Mouse (Mus musculus): Measurements from ENCODE around the gene Fbxw4. TPM values are rescaled to one million over a fixed set of nuclear protein-coding genes. Genes with fewer than 3 reads are reported as not detected.
A peak's percentile ranks its signal among the peaks of the same experiment; 100 is the strongest.
"Not testable (repeated sequence)": the region's sequence is repeated elsewhere in the genome, so short reads cannot be mapped to it uniquely, and the experiment has no call there.

Gene Fbxw4
- total RNA-seq, 2 experiments from 2014 or later: 22.2 to 26.4 TPM

DNA sequence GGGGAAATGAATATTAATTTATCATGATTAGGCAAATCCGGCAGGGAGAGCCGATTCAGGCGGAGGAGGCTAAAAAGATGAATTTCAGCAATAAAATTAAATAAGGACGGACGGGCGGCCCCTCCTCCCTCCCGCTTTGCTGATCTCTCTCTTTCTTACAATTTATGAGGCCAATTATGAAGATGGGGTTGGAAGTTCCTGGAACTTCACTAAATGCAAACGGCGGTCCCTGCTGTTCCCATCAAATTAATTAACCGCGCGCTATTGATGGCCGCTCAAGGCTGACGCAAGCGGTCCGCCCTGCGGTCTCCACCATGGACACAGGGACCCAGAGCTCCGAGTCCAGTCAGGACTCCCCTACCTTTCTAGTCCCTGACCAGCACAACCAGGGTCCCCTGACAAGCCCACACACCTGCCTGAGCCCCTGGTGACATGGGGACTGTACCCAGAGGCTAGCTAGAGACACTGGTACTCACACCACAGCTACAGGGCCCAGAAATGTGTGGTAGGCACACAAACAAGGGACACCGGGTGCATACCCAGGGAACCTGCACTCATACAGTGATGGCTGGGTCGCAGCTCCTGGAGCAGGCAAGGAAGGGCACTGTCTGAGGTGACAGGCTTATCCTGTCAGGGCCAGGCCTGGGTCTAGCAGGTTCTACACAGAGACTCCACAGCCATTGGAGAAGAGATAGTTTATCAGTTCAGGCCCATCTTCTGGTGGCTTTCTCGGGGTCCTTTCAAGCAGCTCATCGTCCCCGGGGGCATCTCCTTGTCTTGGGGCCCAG is 110.8 kb downstream of the Fbxw4 start:
- no peak for ATAC-seq (replicated peaks; ENCODE audit: low FRiP score, poor library complexity, severe bottlenecking)

DNA sequence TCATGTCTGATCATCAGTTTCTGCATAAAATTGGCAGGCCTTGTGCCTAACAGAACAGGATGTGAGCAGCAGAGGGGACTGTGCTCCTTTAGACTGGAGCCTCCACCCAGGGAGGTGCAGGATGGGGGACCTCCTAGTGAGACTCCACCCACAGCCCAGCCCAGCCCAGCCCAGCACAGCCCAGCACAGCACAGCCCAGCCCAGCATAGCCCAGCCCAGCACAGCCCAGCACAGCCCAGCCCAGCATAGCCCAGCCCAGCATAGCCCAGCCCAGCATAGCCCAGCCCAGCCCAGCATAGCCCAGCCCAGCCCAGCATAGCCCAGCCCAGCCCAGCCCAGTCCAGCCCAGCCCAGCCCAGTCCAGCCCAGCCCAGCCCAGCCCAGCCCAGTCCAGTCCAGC is 111.9 kb downstream of the Fbxw4 start:
- not testable (repeated sequence) for ATAC-seq (replicated peaks; ENCODE audit: low FRiP score, poor library complexity, severe bottlenecking)

DNA sequence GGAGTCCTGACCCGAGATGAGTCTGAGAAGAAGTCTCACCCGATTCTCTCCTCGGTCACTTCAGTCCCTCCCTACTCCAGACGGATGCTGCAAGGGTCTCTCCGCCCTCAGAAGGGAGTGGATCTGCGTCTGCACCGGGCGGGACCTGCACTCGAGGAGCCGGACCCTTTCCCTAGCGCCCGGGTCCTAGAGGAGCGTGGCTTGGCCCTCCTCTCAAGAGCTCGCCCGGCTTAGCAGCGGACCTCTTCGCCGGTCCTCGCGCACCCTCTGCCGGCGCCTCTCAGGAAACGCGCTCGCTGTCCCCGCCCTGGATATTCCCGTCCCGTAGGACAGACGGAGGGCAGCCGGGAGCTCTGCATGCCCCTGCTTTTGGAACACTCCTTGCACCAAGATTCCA is 115.2 kb downstream of the Fbxw4 start:
- ATAC-seq (replicated peaks; ENCODE audit: low FRiP score, poor library complexity, severe bottlenecking): peak; percentile 84

DNA sequence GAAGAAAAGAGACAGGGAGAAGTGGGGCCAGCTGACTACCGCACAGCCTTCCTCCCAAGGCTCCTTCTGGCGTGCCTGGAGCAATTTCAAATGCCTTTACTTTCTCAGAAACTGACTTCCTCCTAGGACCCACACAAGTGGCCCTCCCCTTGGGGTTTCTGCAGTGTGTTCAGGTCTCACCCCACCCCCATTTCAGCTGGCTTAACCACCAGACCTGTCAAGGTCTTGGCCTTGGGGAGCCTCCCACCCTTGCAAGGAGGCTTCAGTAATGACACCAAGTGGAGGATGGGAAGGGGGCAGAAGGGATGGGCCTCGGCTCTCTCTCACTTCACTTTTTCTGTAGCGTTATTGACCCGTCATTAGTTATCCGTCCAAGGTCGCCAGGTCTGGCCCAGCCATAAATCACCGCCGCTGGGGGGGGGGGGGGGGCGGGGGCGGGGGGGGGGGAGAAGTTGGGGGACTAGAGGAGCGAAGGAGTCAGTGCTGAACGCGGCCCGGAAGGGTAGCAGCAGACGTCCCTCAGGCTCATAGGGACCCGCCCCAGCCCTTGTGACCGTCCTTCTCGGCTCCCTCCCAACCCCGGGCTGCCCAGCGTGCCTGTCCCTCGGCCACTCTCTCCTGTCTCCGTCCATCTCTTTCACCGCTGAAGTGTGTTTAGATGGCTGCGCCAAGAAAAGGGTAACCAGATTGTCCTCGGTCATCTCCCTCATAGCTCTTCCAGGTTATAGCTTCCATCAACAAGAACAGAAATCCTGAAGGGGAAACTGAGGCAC is 115.8 kb downstream of the Fbxw4 start:
- ATAC-seq (replicated peaks; ENCODE audit: low FRiP score, poor library complexity, severe bottlenecking): no peak

DNA sequence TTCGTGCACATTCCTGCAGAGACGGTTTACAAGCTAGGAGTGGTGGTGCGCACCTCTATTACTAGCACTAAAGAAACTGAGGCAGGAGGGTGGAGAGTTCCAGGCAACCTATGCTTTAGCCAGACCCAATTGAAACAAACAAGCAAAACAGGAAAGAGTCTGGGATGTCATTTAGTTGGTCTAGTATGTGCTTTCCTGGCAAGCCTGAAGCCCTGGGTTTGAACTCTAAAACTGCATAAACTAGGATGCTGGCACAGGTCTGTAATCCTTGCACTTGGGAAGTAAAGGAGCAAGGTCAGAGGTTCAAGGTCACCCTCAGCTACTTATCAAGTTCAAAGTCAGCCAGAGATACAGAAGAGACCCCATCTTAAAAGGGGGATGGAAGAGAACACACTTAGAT is 118.1 kb downstream of the Fbxw4 start:
- ATAC-seq (replicated peaks; ENCODE audit: low FRiP score, poor library complexity, severe bottlenecking): no peak

GRCm38 (mm10) chr19:45541409-45542041 is 118.6 kb downstream of the Fbxw4 start:
- no peak for ATAC-seq (replicated peaks; ENCODE audit: low FRiP score, poor library complexity, severe bottlenecking)

DNA sequence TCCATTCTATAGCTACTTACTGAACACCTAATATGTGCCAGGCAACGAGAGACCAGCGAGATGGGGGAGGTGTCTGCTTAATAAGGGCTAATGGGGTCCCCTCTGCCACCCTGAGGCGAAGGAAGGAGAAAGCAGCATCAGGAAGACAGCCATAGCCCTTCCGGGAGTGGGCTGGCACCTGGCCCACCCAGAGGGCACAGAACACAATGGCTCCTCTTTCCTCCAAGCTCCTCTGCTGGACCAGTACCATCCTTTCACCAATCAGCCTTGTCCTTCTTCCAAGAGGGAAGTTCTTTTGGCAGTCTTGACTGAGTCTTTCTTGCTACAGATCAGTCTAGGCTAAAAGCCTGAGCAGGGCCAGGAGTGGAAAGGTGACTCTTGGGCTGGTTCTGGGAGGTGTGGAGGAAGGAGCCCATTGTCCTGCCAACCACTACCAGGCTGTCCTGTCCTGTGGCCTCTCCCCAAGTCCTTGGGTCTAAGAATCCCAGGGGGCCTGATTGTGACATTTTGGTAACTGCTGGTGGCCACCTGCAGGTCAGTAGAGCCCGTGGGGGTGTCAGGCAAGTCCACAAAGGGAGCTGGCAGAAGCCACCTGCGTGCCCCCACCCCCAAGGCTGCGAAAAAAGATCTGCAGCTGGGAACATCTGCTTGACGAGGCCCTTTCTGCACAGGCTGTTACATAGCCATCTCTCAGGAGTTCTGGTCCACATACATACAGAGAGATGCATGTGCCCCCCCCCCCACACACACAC is 119.3 kb downstream of the Fbxw4 start:
- no peak for ATAC-seq (replicated peaks; ENCODE audit: low FRiP score, poor library complexity, severe bottlenecking)

DNA sequence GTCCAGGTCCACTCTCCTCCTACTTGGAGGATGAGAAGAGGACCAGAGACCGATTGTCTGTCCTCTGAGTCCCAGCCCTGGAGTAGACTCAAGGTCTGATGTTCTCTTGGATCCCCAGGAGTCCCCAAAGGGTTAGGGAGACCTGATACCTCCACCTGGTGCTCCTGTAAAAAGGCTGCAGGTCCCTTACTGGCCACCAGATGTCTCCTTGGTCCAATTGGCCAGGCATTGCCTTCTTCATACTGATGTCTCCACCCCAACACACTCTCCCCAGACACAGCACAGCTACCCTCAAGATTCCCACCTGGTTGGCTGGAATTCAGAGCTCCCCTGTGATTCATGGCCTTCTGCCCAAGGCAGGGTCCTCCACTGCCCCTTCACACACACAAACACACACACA is 122.6 kb downstream of the Fbxw4 start:
- ATAC-seq (replicated peaks; ENCODE audit: low FRiP score, poor library complexity, severe bottlenecking): peak; percentile 64; the same call in 1 of the 2 replicates

GRCm38 (mm10) chr19:45535929-45536328 is 124.2 kb downstream of the Fbxw4 start:
- ATAC-seq (replicated peaks; ENCODE audit: low FRiP score, poor library complexity, severe bottlenecking): no peak

DNA sequence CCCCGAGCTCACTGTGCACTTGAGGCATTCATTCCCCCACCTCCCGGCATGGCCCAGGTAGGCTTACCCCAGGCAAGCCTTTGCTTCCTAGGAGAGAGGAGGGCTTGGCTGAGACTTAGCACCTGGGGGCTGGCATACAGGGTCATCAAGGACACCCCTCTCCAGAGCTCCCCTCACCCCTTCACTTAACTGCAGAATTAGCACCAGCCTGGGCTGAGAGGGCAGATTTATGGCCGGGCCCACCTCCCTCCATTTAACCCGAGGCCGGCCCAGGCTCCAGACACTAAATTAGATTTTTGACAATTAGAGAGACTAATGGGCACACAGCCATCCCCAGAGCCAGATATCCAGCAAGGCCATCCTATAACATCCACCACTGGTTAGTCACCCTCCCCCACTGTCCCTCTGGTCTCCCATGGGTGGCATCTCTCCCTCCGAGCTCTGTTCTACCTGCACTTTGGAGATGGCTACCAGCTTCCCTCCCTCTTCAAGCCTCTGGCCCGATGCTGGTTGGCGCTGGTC is 124.8 kb downstream of the Fbxw4 start:
- no peak for ATAC-seq (replicated peaks; ENCODE audit: low FRiP score, poor library complexity, severe bottlenecking)

DNA sequence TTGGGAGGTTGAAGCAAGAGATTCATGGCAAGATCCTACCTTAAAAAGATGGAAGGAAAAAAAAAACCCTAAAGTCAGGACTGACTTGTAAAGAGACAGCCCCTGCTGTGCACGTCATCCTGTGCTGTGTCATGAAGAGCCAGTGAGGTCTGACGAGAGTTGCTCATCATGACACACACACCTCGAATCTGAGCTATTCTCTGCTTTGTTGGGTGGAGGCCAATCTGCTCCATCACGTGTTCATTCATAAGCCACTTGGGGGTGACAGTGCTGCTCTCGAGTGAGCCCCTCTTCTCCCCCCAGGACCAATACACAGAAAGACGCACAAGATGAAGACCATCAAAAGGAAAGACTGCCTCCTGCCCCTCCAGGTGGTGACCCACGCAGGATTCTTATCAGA is 126.5 kb downstream of the Fbxw4 start:
- ATAC-seq (replicated peaks; ENCODE audit: low FRiP score, poor library complexity, severe bottlenecking): no peak

DNA sequence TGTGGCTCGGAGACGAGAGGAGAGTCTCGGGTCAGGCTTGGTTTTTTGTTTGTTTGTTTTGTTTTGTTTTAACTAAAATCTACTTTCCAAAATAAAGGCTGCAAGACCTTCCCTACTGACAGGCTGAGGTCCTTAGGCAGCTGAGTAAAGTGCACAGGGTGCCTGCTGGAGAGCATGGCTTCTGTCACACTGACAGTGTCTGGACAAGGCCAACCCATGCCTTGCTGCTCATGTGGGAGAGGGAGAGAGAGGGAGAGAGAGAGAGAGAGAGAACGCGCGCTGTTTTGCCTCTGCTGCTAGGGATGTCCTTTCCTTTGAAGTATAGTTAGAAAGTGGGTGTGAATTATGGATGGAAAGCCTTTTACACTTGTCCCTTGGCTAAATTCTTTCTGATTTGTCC is 128.6 kb downstream of the Fbxw4 start:
- ATAC-seq (replicated peaks; ENCODE audit: low FRiP score, poor library complexity, severe bottlenecking): no peak

DNA sequence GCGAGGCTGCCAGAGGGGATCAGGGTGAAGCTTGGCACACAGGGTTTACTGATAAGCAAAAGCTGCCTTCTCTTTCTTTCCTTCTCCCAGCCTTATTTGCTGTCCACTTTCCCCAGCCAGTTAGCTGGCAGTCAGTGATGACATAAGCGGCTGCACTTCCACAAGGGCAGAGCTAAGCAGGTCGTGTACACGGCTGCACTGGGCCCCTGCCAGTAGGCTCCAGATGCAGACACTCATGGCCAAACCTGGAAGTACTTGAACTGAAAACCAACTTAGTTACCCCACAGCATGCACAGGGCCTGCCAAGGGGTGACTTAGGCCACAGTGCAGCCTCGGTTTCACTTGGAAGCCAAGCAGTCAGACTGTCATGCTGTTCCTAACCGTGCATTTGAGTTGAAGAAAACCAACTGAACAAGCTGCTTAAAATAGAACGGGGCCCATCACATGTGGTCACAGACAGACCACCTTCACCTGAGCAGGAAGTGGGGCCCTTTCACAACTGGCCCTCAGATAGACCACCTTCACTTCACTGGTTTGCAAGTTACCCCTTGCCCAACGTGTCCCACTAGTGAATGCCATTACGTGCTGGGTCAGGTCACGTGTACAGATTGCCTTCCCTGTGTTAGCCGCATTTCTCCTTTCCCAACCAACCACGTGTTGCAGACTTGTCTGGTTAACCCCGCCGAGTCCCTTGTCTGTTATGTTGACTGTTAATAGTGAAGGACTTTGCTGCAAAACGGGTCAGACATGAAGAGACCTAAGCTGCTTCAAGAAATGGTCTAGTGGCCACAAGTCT is 129.7 kb downstream of the Fbxw4 start:
- ATAC-seq (replicated peaks; ENCODE audit: low FRiP score, poor library complexity, severe bottlenecking): no peak

DNA sequence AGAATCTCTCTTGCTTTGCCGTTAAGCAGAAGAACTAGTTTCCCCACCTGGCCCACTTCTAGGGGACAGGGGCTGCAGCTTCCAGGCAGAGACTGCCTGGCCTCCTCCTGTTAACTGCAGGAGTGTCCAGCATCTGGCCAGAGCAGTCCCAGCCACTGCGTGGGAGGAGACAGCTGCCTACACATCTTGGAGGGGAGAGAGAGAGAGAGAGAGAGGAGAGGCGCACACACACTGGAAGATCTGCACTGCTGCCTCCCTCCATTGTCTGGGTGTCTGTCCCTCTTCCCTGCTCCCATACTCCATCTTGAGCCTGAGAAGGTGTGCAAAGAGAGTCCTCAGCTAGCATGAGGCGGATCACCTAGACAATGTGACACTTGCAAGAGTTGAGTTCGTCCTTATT is 130.8 kb downstream of the Fbxw4 start:
- ATAC-seq (replicated peaks; ENCODE audit: low FRiP score, poor library complexity, severe bottlenecking): no peak

Other genes with a start within 250 kb of the Fbxw4 start
- 3.6 TPM in 1 of 2 replicates, not detected in the other for gene Poll, start 99.8 kb downstream of the Fbxw4 start, total RNA-seq (2015; ENCODE audit: low replicate concordance)
- gene Poll, start 99.8 kb downstream of the Fbxw4 start, total RNA-seq (2017; ENCODE audit: low replicate concordance): 3.0 TPM in 1 of 2 replicates, not detected in the other
- 3.4 TPM in 1 of 2 replicates, not detected in the other for gene Gm17018, start 99.7 kb downstream of the Fbxw4 start, total RNA-seq (2015; ENCODE audit: low replicate concordance)
- gene Gm17018, start 99.7 kb downstream of the Fbxw4 start, total RNA-seq (2017; ENCODE audit: low replicate concordance): 4.0 and 7.7 TPM in 2 replicates
- not detected in 2 replicates for gene Fgf8, start 82.6 kb upstream of the Fbxw4 start, total RNA-seq (2015; ENCODE audit: low replicate concordance)
- gene Fgf8, start 82.6 kb upstream of the Fbxw4 start, total RNA-seq (2017; ENCODE audit: low replicate concordance): not detected in 2 replicates
- 5.4 and 6.8 TPM in 2 replicates for gene Npm3, start 89.3 kb upstream of the Fbxw4 start, total RNA-seq (2015; ENCODE audit: low replicate concordance)
- 1.1 and 16.3 TPM in 2 replicates for gene Npm3, start 89.3 kb upstream of the Fbxw4 start, total RNA-seq (2017; ENCODE audit: low replicate concordance)
- gene Mgea5, start 123.5 kb upstream of the Fbxw4 start, total RNA-seq (2015; ENCODE audit: low replicate concordance): 106 and 118 TPM in 2 replicates
- gene Mgea5, start 123.5 kb upstream of the Fbxw4 start, total RNA-seq (2017; ENCODE audit: low replicate concordance): 181 and 220 TPM in 2 replicates
- not detected in 2 replicates for gene Kcnip2, start 155.7 kb upstream of the Fbxw4 start, total RNA-seq (2015; ENCODE audit: low replicate concordance)
- gene Kcnip2, start 155.7 kb upstream of the Fbxw4 start, total RNA-seq (2017; ENCODE audit: low replicate concordance): 0.26 TPM in 1 of 2 replicates, not detected in the other